In genomic region chr2:103761993-103762392, GRCm38 (mm10) we compare ENCODE assay signal across 10 mouse cellular contexts. TPM values are rescaled to one million over a fixed set of nuclear protein-coding genes. Genes with fewer than 3 reads are reported as not detected.
A peak's percentile ranks its signal among the peaks of the same experiment; 100 is the strongest.
DNase-seq lines count a peak whose midpoint lies in the region; ATAC-seq lines count a peak whose summit lies in the region.
"Had no signal": no experiment of that assay in that cellular context is flagged by ENCODE, and none has a peak within 500 bp of the region (broad histone marks: within the 10 kb centered on the region; RNA-seq: fewer than 3 reads in every experiment).

No protein-coding gene starts in this region.

- no peak overlapping the region for H3K27ac ChIP-seq in kidney, embryonic 16.5 days (ENCODE audit: low read length)
- no peak overlapping the region for H3K27ac ChIP-seq in embryonic facial prominence, embryonic 12.5 days
- H3K27ac ChIP-seq in intestine, embryonic 14.5 days (ENCODE audit: low read depth): no peak overlapping the region
- no peak overlapping the region for H3K27ac ChIP-seq in midbrain, embryonic 16.5 days (ENCODE audit: low read length)

- H3K9ac ChIP-seq in kidney, embryonic 16.5 days (replicated peaks; ENCODE audit: low read length): no peak overlapping the region
- no peak overlapping the region for H3K9ac ChIP-seq in embryonic facial prominence, embryonic 12.5 days
- no peak overlapping the region for H3K9ac ChIP-seq in intestine, embryonic 14.5 days (ENCODE audit: low read length)
- H3K9ac ChIP-seq in midbrain, embryonic 16.5 days (ENCODE audit: low read depth, low read length): no peak overlapping the region

- DNase-seq in kidney, adult 9 months: no peak
- no peak for DNase-seq in intestine, embryonic 14.5 days (ENCODE audit: low spot score)
- no peak for DNase-seq in embryo, embryonic 10 days (ENCODE audit: low spot score)
- DNase-seq in left cerebral cortex, postnatal 10 days (ENCODE audit: extremely low spot score in 1 of 2, low spot score in 2 of 2): no peak
- no peak for DNase-seq in ovary, adult 18-20 months (ENCODE audit: low spot score)
- DNase-seq: cerebellum, adult 8-10 months; heart, postnatal 4 days had no signal

- peak overlapping the region; percentile 91; the same call in 1 of the 2 replicates for H3K4me3 ChIP-seq in kidney, embryonic 16.5 days (ENCODE audit: low read length)
- peak overlapping the region; percentile 67; the same call in 1 of the 2 replicates for H3K4me3 ChIP-seq in embryonic facial prominence, embryonic 12.5 days
- H3K4me3 ChIP-seq in intestine, embryonic 14.5 days (ENCODE audit: low read depth, low read length): peak overlapping the region; percentile 60; the same call in 1 of the 2 replicates
- peak overlapping the region; percentile 62; the same call in 1 of the 2 replicates for H3K4me3 ChIP-seq in midbrain, embryonic 16.5 days (ENCODE audit: low read depth, low read length)

- no peaks in the 10 kb centered on the region for H3K9me3 ChIP-seq in kidney, embryonic 16.5 days (ENCODE audit: low read length)
- H3K9me3 ChIP-seq in embryonic facial prominence, embryonic 12.5 days: no peaks in the 10 kb centered on the region
- no peaks in the 10 kb centered on the region for H3K9me3 ChIP-seq in intestine, embryonic 14.5 days (ENCODE audit: control insufficient read depth, low read length)
- no peaks in the 10 kb centered on the region for H3K9me3 ChIP-seq in midbrain, embryonic 16.5 days (replicated peaks; ENCODE audit: control insufficient read depth, low read length, poor library complexity, severe bottlenecking)

- H3K27me3 ChIP-seq in kidney, embryonic 16.5 days (ENCODE audit: insufficient read depth, low read length): no peaks in the 10 kb centered on the region
- no peaks in the 10 kb centered on the region for H3K27me3 ChIP-seq in embryonic facial prominence, embryonic 12.5 days
- H3K27me3 ChIP-seq in intestine, embryonic 14.5 days (replicated peaks; ENCODE audit: control insufficient read depth, insufficient read depth, low read length): no peaks in the 10 kb centered on the region
- H3K27me3 ChIP-seq in midbrain, embryonic 16.5 days (ENCODE audit: control insufficient read depth, insufficient read depth, low read depth, low read length): no peaks in the 10 kb centered on the region

- WGBS in kidney, embryonic 16.5 days: 32% methylated on average over 4 of the region's 4 CpGs
- WGBS in embryonic facial prominence, embryonic 12.5 days: 39% methylated on average over 4 of the region's 4 CpGs
- 37% methylated on average over 4 of the region's 4 CpGs for WGBS in intestine, embryonic 14.5 days
- WGBS in midbrain, embryonic 16.5 days: 38% methylated on average over 4 of the region's 4 CpGs

- peaks cover 17% of the 10 kb centered on the region for H3K36me3 ChIP-seq in kidney, embryonic 16.5 days (ENCODE audit: insufficient read depth, low read length)
- H3K36me3 ChIP-seq in embryonic facial prominence, embryonic 12.5 days: peaks cover 20% of the 10 kb centered on the region
- peaks cover 33% of the 10 kb centered on the region for H3K36me3 ChIP-seq in intestine, embryonic 14.5 days (ENCODE audit: control insufficient read depth, insufficient read depth, low read length)
- H3K36me3 ChIP-seq in midbrain, embryonic 16.5 days (ENCODE audit: control insufficient read depth, insufficient read depth, low read length): peaks cover 10% of the 10 kb centered on the region; the same call in 1 of the 2 replicates

- H3K4me1 ChIP-seq in kidney, embryonic 16.5 days (ENCODE audit: insufficient read depth, low read length): peaks cover 10% of the 10 kb centered on the region; the same call in 1 of the 2 replicates
- peaks cover 7% of the 10 kb centered on the region; the same call in 1 of the 2 replicates for H3K4me1 ChIP-seq in embryonic facial prominence, embryonic 12.5 days
- H3K4me1 ChIP-seq in intestine, embryonic 14.5 days (replicated peaks; ENCODE audit: control insufficient read depth, insufficient read depth, low read length): peaks cover 8% of the 10 kb centered on the region
- H3K4me1 ChIP-seq in midbrain, embryonic 16.5 days (ENCODE audit: control insufficient read depth, insufficient read depth, low read length): peaks cover 13% of the 10 kb centered on the region

- peak overlapping the region; percentile 81 for H3K4me2 ChIP-seq in kidney, embryonic 16.5 days (replicated peaks; ENCODE audit: low read depth, low read length)
- H3K4me2 ChIP-seq in embryonic facial prominence, embryonic 12.5 days (replicated peaks): peak overlapping the region; percentile 86
- peak overlapping the region; percentile 58 for H3K4me2 ChIP-seq in intestine, embryonic 14.5 days (ENCODE audit: low read length)
- H3K4me2 ChIP-seq in midbrain, embryonic 16.5 days (ENCODE audit: low read length): peak overlapping the region; percentile 93

- intact Hi-C loops in left cerebral cortex, postnatal 10 days (cut with DNase I): loop anchor here (5.0 kb wide), 1 partner anchor 35 kb away; the partner anchor contains the start of gene Caprin1

- ATAC-seq in kidney, embryonic 16.5 days (ENCODE audit: low FRiP score, low TSS enrichment): no peak
- no peak for ATAC-seq in embryonic facial prominence, embryonic 12.5 days (ENCODE audit: insufficient number of reproducible peaks, insufficient read depth, low FRiP score, low TSS enrichment)
- no peak for ATAC-seq in intestine, embryonic 14.5 days (replicated peaks; ENCODE audit: low FRiP score, low TSS enrichment, low read depth)
- ATAC-seq in midbrain, embryonic 16.5 days: no peak

RNA-seq across cellular contexts. Expression of gene Nat10, which starts 0.9 kb away (rescaled TPM):
- 32.1 and 32.2 TPM in 2 replicates for polyA plus RNA-seq in kidney, embryonic 16.5 days (2015; fragmentation: Nextera tagmentation; extraction: Ambion mirVana)
- 29.2 and 30.7 TPM in 2 replicates for polyA plus RNA-seq in embryonic facial prominence, embryonic 12.5 days (2016; fragmentation: Nextera tagmentation; extraction: Ambion mirVana)
- 39.0 and 39.3 TPM in 2 replicates for polyA plus RNA-seq in intestine, embryonic 14.5 days (2014; fragmentation: Nextera tagmentation; extraction: Ambion mirVana)
- polyA plus RNA-seq in midbrain, embryonic 16.5 days (2015; fragmentation: Nextera tagmentation; extraction: Ambion mirVana): 20.0 and 20.2 TPM in 2 replicates
- 10 to 100 TPM; 30.6 to 37.4 TPM for total RNA-seq in left cerebral cortex, postnatal 10 days (2021)

RNA-seq across cellular contexts. Expression of gene Caprin1, which starts 35.5 kb away (rescaled TPM):
- 324 and 325 TPM in 2 replicates for polyA plus RNA-seq in kidney, embryonic 16.5 days (2015; fragmentation: Nextera tagmentation; extraction: Ambion mirVana)
- 458 and 465 TPM in 2 replicates for polyA plus RNA-seq in embryonic facial prominence, embryonic 12.5 days (2016; fragmentation: Nextera tagmentation; extraction: Ambion mirVana)
- 344 and 378 TPM in 2 replicates for polyA plus RNA-seq in intestine, embryonic 14.5 days (2014; fragmentation: Nextera tagmentation; extraction: Ambion mirVana)
- 337 and 370 TPM in 2 replicates for polyA plus RNA-seq in midbrain, embryonic 16.5 days (2015; fragmentation: Nextera tagmentation; extraction: Ambion mirVana)
- 100 to 1,000 TPM; 391 to 397 TPM for total RNA-seq in left cerebral cortex, postnatal 10 days (2021)
